In the genomic region with DNA sequence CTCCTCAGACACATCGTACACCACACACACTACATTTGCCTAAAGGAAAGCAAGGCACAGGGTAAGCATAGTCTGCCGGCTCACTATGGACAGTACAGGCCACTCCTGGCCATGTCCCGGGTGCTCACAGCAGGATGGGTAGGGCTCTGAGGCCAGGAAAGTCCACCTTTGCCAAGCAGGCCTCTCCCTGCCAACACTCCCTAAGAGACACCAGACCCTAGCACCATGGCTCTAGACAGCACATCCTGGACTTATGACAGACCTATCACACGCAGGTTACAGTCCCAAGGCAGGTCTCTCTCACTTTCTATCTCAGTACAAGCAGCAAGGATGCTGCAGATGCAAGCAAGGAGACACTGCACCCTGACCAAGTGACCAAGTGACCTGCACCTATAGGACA, we compare ENCODE assay signal across 8 mouse cellular contexts. TPM values are rescaled to one million over a fixed set of nuclear protein-coding genes. Genes with fewer than 3 reads are reported as not detected.
A peak's percentile ranks its signal among the peaks of the same experiment; 100 is the strongest.
DNase-seq lines count a peak whose midpoint lies in the region; ATAC-seq and TF ChIP-seq lines count a peak whose summit lies in the region.

No protein-coding gene starts in this region.

- WGBS in intestine, postnatal 0 days = 81% methylated on average over 4 of the region's 4 CpGs
- WGBS in neural tube, embryonic 13.5 days = 90% methylated on average over 4 of the region's 4 CpGs

- H3K4me2 ChIP-seq in intestine, postnatal 0 days (replicated peaks; ENCODE audit: low read depth) = peak overlapping the region; percentile 95
- H3K4me2 ChIP-seq in neural tube, embryonic 13.5 days = peak overlapping the region; percentile 95

- no peak for ATAC-seq in intestine, postnatal 0 days
- ATAC-seq in neural tube, embryonic 13.5 days (ENCODE audit: low read depth) = no peak

- H3K9me3 ChIP-seq in intestine, postnatal 0 days (ENCODE audit: control insufficient read depth) = no peaks in the 10 kb centered on the region
- no peaks in the 10 kb centered on the region for H3K9me3 ChIP-seq in neural tube, embryonic 13.5 days

- H3K4me1 ChIP-seq in embryonic fibroblast, embryonic 13.5 days (ENCODE audit: control insufficient read depth, insufficient read depth, low read length) = peaks cover 6% of the 10 kb centered on the region; the same call in 1 of the 2 replicates
- peaks cover 3% of the 10 kb centered on the region; the same call in 1 of the 2 replicates for H3K4me1 ChIP-seq in intestine, postnatal 0 days (replicated peaks; ENCODE audit: control insufficient read depth, insufficient read depth, low read length)
- H3K4me1 ChIP-seq in neural tube, embryonic 13.5 days (replicated peaks) = peaks cover 28% of the 10 kb centered on the region

- peak overlapping the region; percentile 83 for H3K4me3 ChIP-seq in layer of hippocampus, adult 2 months
- peak overlapping the region; percentile 68 for H3K4me3 ChIP-seq in embryonic fibroblast, embryonic 13.5 days (ENCODE audit: insufficient read depth, low read length)
- H3K4me3 ChIP-seq in intestine, postnatal 0 days (ENCODE audit: low read depth, low read length) = peak overlapping the region; percentile 79
- H3K4me3 ChIP-seq in neural tube, embryonic 13.5 days = peak overlapping the region; percentile 86

- no peaks in the 10 kb centered on the region for H3K27me3 ChIP-seq in intestine, postnatal 0 days (replicated peaks; ENCODE audit: control insufficient read depth, insufficient read depth, low read length)
- H3K27me3 ChIP-seq in neural tube, embryonic 13.5 days = no peaks in the 10 kb centered on the region

- no peak for TF ChIP-seq POLR2A in embryonic fibroblast, embryonic 13.5 days (IDR thresholded peaks at IDR 0.05; ENCODE audit: low read depth, low read length)

- DNase-seq in layer of hippocampus, adult 2 months (ENCODE audit: low spot score in 2 of 2) = no peak
- no peak for DNase-seq in layer of hippocampus, adult 8-10 months (ENCODE audit: low spot score in 2 of 2)
- DNase-seq in left cerebral cortex, adult 11 months (ENCODE audit: low spot score) = no peak
- DNase-seq in cerebellum, postnatal 36 days = no peak
- no peak for DNase-seq in urinary bladder, postnatal 25 days (ENCODE audit: low spot score)

- H3K9ac ChIP-seq in intestine, postnatal 0 days (ENCODE audit: low read depth, low read length) = no peak overlapping the region
- peak overlapping the region; percentile 86 for H3K9ac ChIP-seq in neural tube, embryonic 13.5 days

- peak overlapping the region; percentile 96; the same call in 1 of the 2 replicates for H3K27ac ChIP-seq in layer of hippocampus, adult 2 months
- no peak overlapping the region for H3K27ac ChIP-seq in embryonic fibroblast, embryonic 13.5 days (ENCODE audit: insufficient read depth, low read length)
- peak overlapping the region; percentile 11; the same call in 1 of the 2 replicates for H3K27ac ChIP-seq in intestine, postnatal 0 days (ENCODE audit: low read depth, low read length)
- no peak overlapping the region for H3K27ac ChIP-seq in neural tube, embryonic 13.5 days (replicated peaks)

- TF ChIP-seq CTCF in layer of hippocampus, adult 2 months (conservative IDR thresholded peaks at IDR 0.05) = no peak
- no peak for TF ChIP-seq CTCF in embryonic fibroblast, embryonic 13.5 days (IDR thresholded peaks at IDR 0.05; ENCODE audit: borderline replicate concordance, insufficient read depth, low read length)
- TF ChIP-seq CTCF in intestine, postnatal 0 days (IDR thresholded peaks at IDR 0.05; ENCODE audit: low read depth) = no peak

- H3K36me3 ChIP-seq in intestine, postnatal 0 days (ENCODE audit: control insufficient read depth, insufficient read depth) = peaks cover 35% of the 10 kb centered on the region
- H3K36me3 ChIP-seq in neural tube, embryonic 13.5 days = peaks cover 65% of the 10 kb centered on the region

RNA-seq across cellular contexts. Expression of a gene that starts 1.5 kb away (rescaled TPM):
- total RNA-seq in layer of hippocampus, adult 2 months (2021) = 100 to 1,000 TPM in 1 of 2 experiments, 10 to 100 TPM in 1; 95.9 to 107 TPM
- total RNA-seq in layer of hippocampus, adult 8-10 months (2022) = 100 to 1,000 TPM in 1 of 4 experiments, 10 to 100 TPM in 3; 81.2 to 107 (median 93.1) TPM
- 21.0 and 29.7 TPM in 2 replicates for polyA plus RNA-seq in embryonic fibroblast, embryonic 13.5 days (2011; ENCODE audit: insufficient read length, low read depth, missing spikeins)
- 18.1 and 20.4 TPM in 2 replicates for polyA plus RNA-seq in intestine, postnatal 0 days (2015; fragmentation: Nextera tagmentation; extraction: Ambion mirVana)
- 15.4 and 18.3 TPM in 2 replicates for polyA plus RNA-seq in neural tube, embryonic 13.5 days (2015; fragmentation: Nextera tagmentation; extraction: Ambion mirVana)

RNA-seq across cellular contexts. Expression of a gene that starts 1.6 kb away (rescaled TPM):
- total RNA-seq in layer of hippocampus, adult 2 months (2021) = 10 to 100 TPM; 30.0 to 33.9 TPM
- total RNA-seq in layer of hippocampus, adult 8-10 months (2022) = 10 to 100 TPM; 21.4 to 27.6 (median 25.7) TPM
- 0.63 TPM in 1 of 2 replicates, not detected in the other for polyA plus RNA-seq in embryonic fibroblast, embryonic 13.5 days (2011; ENCODE audit: insufficient read length, low read depth, missing spikeins)
- 0.54 and 0.90 TPM in 2 replicates for polyA plus RNA-seq in intestine, postnatal 0 days (2015; fragmentation: Nextera tagmentation; extraction: Ambion mirVana)
- polyA plus RNA-seq in neural tube, embryonic 13.5 days (2015; fragmentation: Nextera tagmentation; extraction: Ambion mirVana) = 6.9 and 7.5 TPM in 2 replicates

RNA-seq across cellular contexts. Expression of a gene that starts 6.0 kb away (rescaled TPM):
- 10 to 100 TPM; 43.0 to 44.8 TPM for total RNA-seq in layer of hippocampus, adult 2 months (2021)
- 10 to 100 TPM; 31.6 to 44.8 (median 40.9) TPM for total RNA-seq in layer of hippocampus, adult 8-10 months (2022)
- polyA plus RNA-seq in embryonic fibroblast, embryonic 13.5 days (2011; ENCODE audit: insufficient read length, low read depth, missing spikeins) = 1.8 and 2.1 TPM in 2 replicates
- polyA plus RNA-seq in intestine, postnatal 0 days (2015; fragmentation: Nextera tagmentation; extraction: Ambion mirVana) = 1.4 and 1.9 TPM in 2 replicates
- polyA plus RNA-seq in neural tube, embryonic 13.5 days (2015; fragmentation: Nextera tagmentation; extraction: Ambion mirVana) = 18.9 and 21.1 TPM in 2 replicates

RNA-seq across cellular contexts. Expression of a gene that starts 9.9 kb away (rescaled TPM):
- 100 to 1,000 TPM; 164 to 175 TPM for total RNA-seq in layer of hippocampus, adult 2 months (2021)
- 100 to 1,000 TPM; 151 to 155 (median 152) TPM for total RNA-seq in layer of hippocampus, adult 8-10 months (2022)
- polyA plus RNA-seq in embryonic fibroblast, embryonic 13.5 days (2011; ENCODE audit: insufficient read length, low read depth, missing spikeins) = 115 and 118 TPM in 2 replicates
- 245 and 246 TPM in 2 replicates for polyA plus RNA-seq in intestine, postnatal 0 days (2015; fragmentation: Nextera tagmentation; extraction: Ambion mirVana)
- polyA plus RNA-seq in neural tube, embryonic 13.5 days (2015; fragmentation: Nextera tagmentation; extraction: Ambion mirVana) = 284 and 316 TPM in 2 replicates

RNA-seq across cellular contexts. Expression of a gene that starts 14.5 kb away (rescaled TPM):
- total RNA-seq in layer of hippocampus, adult 2 months (2021) = 10 to 100 TPM; 58.0 to 61.1 TPM
- total RNA-seq in layer of hippocampus, adult 8-10 months (2022) = 10 to 100 TPM; 61.0 to 63.6 (median 61.8) TPM
- 24.4 and 27.9 TPM in 2 replicates for polyA plus RNA-seq in embryonic fibroblast, embryonic 13.5 days (2011; ENCODE audit: insufficient read length, low read depth, missing spikeins)
- 22.7 and 23.0 TPM in 2 replicates for polyA plus RNA-seq in intestine, postnatal 0 days (2015; fragmentation: Nextera tagmentation; extraction: Ambion mirVana)
- polyA plus RNA-seq in neural tube, embryonic 13.5 days (2015; fragmentation: Nextera tagmentation; extraction: Ambion mirVana) = 55.2 and 60.6 TPM in 2 replicates

Comparison
In these comparisons a context has a peak if more than half of its experiments do, and no peak if none do; other contexts are left out.
1. H3K27ac ChIP-seq: peak in layer of hippocampus, adult 2 months (single experiment) and intestine, postnatal 0 days (single experiment); none in embryonic fibroblast, embryonic 13.5 days (single experiment) and neural tube, embryonic 13.5 days (single experiment).
2. Peak in every context shown above with its lines, with median percentiles within 50 percentile points of each other: H3K4me3 ChIP-seq.